Mouse (Mus musculus): ENCODE measurements around the gene Hist1h2bn. TPM values are rescaled to one million over a fixed set of nuclear protein-coding genes. Genes with fewer than 3 reads are reported as not detected.
A peak's percentile ranks its signal among the peaks of the same experiment; 100 is the strongest.

The Hist1h2bn gene
- total RNA-seq, 2 experiments from 2014 or later, result 6.3 to 9.2 TPM

DNA sequence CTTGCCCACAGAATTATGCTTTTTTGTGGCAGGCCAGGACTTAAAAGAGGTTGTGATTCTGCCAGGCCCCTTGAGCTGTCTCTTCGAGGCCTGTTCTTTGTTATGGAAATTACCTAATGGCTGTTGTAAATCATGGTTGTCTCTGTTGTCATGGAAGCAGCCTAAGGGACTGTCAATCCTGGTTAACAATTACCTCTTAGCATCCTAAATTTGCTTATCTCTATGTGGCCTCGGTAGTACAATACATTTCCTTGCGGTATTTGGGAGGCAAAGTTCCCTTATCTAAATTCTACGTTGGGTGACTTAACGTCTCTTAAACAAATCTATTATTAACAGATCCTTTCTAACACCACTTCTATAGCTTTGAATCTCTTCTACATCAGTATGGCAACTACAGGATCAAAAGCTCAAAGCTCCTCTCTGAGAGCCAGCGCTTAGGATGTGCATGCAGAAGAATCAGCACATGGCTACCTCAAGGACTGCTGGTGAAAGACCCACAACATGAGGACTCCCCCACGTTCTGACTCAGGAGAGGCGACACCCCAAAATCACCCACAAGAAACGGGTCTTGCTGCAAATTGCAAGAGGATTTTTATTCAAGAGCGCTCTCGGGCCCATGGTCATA is 25.9 kb upstream of the Hist1h2bn start:
- DNase-seq (ENCODE audit: low spot score in 2 of 2), result no peak

DNA sequence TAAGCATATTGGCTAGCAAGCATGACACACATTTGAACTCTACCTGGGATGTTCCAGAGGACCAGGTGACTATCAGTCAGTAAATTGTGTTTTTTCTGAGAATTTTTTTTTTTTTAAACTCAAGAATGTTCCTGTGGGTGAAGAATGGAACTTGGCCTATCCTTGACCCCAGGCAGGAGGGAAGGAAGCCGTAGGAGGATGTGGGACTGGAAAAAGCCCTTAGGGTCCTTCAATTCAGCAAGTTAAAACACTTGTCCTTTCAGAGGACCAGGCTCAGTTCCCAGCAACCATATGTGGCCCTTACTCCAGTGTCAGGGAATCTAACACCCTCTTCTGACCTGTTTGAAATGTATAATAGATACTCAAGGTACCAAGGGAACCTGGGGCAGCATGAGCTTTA is 24.4 kb upstream of the Hist1h2bn start:
- no peak for DNase-seq (ENCODE audit: low spot score in 2 of 2)

DNA sequence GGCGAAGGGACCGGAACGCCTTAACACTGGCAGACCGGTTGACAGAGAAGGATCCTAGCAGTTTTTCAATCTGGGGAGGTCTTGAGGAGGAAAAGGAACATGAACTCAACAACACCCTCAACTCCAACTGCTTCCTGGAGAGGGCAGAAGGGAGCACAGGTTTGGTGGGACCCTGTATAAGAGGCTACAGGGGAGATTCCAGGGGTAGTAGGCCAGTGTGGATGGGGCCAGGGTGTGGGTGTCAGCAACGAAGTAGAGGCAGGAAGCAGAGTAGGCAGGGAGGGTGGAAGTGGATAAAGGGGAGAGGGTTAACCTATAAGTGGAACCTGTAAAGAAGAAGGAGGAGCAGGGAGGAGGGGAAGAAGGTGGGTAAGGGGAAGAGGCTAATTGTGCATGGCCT is 20.5 kb upstream of the Hist1h2bn start:
- no peak for DNase-seq (ENCODE audit: low spot score in 2 of 2)

DNA sequence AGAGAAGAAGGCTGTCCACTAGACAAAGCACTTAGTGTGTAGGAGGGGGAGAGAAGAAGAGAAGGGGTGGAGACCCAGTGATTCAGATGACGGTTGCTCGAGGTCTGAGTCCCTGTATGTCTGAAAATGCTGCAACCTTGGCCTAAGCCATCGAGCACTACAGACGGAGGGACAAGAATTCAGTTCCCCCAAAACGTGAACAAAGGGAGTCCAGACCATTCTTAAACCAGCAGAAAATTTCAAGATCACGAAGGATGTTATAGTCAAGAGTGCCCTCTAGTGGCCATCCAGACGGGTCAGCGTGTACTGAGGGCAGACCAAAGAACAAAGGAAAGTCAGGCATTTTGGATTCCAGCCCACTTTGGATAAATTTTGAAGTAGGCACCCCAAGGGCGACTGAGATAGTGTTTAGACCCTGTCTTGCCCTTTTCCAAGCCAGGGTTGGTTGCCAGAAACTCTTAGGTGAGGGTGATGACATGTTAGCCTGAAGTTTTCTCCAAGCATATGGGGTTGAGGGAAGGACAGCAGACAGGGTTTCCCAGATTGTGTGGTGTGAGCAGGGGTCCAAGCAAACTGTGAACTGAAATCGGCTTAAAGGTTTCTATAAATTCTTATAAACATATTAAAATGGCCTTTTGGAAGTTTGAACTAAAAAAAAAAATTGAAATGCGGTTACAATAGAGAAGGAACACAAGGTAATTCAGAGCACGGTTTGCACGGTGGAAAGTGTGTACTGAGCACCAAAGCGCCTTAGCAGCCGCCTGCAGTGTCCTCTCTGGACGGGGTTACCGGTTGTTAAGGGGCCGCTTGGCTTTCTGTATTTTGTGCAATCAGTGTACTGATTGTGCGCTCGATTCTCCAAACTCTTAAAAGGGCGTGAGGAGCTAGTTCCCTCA is 19.7 kb upstream of the Hist1h2bn start:
- peak; percentile 70 to 74 for DNase-seq (ENCODE audit: low spot score in 2 of 2)

DNA sequence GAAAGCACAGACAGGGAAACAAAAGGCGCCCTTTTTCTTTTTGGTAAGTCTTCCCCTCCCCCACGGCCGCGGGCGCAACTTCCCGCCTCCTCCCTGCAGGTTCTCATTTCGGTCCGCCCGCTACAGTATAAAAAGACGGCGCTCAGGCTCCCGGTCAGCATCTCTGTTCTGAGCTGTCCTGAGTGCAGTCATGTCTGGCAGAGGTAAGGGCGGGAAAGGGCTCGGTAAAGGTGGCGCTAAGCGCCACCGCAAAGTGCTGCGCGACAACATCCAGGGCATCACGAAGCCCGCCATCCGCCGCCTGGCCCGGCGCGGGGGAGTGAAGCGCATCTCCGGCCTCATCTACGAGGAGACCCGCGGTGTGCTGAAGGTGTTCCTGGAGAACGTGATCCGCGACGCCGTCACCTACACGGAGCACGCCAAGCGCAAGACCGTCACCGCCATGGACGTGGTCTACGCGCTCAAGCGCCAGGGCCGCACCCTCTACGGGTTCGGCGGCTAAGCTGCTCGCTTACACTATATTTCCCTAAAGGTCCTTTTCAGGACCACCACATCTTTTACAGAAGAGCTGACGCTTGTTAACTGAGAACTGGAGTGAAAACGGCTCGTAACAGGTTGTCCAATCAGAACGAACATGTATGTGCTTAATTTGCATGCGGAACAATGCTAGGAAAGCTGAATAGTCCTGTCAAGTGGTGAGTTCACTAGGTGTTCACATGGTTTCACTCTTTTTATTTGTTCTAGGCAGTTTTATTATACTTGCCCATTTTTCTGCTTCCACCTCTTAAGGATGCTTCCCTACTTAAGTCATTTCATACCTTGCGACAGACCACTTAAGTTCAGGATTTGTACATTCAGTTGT is 18.8 kb upstream of the Hist1h2bn start, which contains the start of gene Hist1h4j:
Gene Hist1h4j (plus strand): TSS at position 159 of the 862 bp plus-strand sequence.
- DNase-seq (ENCODE audit: low spot score in 2 of 2), result peak; percentile 63 to 76

DNA sequence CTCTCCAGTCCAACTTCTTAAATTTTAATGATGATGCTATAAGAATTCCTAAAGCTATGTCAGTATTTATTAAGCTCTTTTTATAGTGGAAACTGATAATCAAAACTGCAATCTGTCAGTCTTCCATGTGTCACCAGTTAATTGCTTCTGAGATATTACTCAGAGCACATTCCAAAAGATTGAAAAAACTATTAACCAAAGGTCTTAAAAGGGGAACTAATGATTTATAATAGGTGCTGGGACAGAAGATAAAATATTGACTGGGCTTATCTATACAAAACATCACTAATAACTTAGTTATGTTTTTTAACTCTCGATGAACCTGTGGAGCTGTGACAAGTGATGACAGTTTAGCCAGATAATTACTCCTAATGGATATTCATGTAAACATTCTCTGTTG is 8.9 kb upstream of the Hist1h2bn start:
- DNase-seq (ENCODE audit: low spot score in 2 of 2), result no peak

DNA sequence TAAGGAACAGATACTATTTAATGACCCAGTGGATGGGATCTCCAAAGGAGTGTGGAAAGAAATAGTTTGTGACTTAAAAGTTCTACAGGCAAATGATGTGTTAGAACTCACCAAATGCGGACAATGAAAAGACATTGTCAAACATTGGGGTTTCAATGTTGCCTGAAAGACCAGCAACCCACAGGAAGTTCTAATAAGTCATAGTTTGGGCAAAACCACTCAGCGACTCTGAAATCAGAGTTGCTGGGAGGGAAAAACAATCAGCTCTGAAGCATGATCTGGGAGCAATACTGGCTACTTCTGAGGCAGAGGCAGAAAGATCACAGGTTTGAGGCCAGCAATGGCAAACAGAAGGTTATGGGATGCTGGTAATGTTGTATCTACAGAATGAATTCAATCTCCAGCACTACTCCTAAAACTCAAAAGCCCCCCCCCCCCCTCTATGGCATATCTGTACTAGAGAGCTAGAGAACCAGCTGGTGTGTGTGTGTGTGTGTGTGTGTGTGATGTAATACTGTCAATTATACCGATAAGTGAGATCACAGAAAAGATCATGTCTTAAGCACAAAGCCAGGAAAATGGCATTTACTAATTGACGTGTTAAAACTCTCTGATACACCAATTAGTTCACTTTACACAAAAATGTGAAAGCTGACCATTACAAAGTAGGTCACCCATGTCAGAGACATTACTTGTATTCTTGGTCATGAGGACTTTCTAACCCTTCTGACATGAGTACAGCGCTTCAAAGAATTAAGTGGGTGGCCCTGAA is 4.3 kb upstream of the Hist1h2bn start:
- no peak for DNase-seq (ENCODE audit: low spot score in 2 of 2)

DNA sequence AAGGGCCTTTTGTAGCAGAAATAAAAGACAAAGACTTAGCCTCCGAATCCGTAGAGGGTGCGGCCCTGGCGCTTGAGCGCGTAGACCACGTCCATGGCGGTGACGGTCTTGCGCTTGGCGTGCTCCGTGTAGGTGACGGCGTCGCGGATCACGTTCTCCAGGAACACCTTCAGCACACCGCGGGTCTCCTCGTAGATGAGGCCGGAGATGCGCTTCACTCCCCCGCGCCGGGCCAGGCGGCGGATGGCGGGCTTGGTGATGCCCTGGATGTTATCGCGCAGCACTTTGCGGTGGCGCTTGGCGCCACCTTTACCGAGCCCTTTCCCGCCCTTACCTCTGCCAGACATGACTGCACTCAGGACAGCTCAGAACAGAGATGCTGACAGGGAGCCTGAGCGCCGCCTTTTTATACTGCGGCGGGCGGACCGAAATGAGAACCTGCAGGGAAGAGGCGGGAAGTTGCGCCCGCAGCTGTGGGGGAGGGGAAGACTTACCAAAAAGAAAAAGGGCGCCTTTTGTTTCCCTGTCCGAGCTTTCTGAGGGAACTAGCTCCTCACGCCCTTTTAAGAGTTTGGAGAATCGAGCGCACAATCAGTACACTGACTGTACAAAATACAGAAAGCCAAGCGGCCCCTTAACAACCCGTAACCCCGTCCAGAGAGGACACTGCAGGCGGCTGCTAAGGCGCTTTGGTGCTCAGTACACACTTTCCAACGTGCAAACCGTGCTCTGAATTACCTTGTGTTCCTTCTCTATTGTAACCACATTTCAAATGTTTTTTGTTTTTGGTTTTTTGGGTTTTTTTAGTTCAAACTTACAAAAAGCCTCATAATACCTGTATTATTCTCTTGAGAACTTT is 3.5 kb upstream of the Hist1h2bn start, which contains the start of gene Hist1h4k:
Gene Hist1h4k (minus strand): TSS at position 347 of the 859 bp plus-strand sequence.
- peak; percentile 88 to 94 for DNase-seq (ENCODE audit: low spot score in 2 of 2)

DNA sequence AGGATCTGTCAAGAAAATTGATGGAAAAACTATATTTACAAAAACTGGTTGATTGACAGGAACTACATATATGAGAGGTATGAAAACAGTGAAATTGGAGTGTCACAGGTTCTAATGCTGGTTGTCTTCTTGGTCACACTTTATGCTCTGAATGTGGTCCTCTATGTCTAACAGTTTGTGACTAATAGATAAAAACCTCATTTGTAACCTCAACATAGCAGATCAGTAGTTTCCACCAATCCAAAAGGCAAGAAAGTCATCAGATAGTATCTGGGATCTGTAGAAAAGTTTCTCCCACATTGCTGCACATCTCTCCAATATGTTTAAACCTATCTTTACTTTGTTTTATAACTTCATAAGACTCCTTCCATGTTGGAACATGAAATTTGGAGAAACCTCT is 2.5 kb upstream of the Hist1h2bn start:
- DNase-seq (ENCODE audit: low spot score in 2 of 2), result no peak

DNA sequence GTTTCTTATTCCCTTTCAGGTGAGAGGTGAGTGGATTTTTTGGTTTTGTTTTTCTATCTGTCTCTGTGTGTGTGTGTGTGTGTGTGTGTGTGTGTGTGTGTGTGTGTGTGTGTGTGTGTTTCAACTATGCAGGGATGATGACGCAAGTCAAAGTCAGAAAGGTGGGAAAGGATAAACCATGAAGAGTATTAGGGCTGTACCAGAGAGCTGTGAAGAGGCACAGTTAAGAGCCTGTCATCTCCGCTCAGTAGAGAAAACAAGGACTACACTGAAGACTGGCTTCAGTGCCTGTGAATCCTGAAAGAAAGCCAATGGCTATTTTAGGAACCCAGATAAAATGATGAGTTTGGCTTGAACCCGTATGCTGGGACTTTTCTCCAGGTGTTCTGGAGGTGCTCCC is 2.1 kb upstream of the Hist1h2bn start:
- no peak for DNase-seq (ENCODE audit: low spot score in 2 of 2)

DNA sequence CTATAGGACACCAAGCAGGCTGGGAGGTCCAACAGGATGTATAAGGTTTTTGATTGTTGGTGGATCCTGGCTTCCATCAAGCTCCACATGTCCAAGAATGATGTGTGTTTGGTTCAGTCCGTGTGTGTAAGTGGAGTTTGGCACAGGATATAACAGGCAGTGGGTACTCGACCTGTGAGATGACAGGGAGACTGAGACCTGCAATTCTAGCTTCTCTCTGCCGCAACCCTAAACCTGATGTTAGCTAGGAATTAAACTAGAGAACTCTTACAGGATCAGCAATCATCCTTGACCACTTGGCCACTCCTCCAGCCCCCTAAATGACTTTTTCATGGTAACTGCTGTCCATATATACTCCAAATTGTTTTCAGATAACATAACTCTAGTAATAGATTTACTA is 1.6 kb upstream of the Hist1h2bn start:
- no peak for DNase-seq (ENCODE audit: low spot score in 2 of 2)

DNA sequence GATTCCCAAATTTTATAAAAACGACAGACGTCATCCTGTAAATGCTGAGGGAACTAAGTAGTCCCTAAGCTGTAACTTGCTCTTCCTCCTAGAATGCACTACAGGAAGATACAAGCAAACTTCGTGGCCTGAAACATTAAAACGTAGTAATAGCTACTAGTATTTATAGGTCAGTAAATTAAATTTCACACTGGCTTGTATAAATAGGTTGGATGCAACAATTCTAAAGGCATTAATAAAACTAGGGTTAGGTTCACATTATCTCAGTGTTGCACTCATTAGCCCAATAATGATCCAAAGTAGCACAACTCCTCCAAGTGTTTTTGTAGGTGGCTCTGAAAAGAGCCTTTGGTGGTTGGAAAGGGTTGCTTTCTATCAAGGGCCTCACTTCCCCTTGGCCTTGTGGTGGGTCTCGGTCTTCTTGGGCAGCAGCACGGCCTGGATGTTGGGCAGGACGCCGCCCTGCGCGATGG is 836 bp upstream of the Hist1h2bn start:
- DNase-seq (ENCODE audit: low spot score in 2 of 2), result no peak

DNA sequence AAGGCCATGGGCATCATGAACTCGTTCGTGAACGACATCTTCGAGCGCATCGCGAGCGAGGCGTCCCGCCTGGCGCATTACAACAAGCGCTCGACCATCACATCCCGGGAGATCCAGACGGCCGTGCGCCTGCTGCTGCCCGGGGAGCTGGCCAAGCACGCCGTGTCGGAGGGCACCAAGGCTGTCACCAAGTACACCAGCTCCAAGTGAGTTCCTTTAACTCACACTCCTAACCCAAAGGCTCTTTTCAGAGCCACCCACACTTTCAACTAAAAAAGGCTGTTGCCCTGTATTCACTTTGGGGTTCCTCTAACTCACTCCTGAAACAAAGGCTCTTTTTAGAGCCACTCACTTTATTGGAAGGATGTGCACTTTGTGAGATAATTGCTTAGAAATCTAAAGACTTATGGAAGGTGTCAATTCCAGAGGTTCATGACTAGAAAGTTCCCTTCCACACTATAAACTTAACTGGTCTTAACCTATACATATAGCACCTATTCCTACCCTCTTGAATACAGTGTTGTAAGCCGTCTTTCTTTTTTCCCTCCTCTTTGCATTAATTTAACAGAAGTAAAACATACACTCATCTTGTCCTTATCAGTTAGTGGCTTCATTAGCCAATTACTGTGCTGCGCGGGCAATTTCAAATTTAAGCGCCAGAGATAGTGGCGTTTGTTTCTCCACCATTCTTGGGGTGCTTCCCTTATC is 525 bp downstream of the Hist1h2bn start:
- DNase-seq (ENCODE audit: low spot score in 2 of 2), result peak; percentile 17 to 42

DNA sequence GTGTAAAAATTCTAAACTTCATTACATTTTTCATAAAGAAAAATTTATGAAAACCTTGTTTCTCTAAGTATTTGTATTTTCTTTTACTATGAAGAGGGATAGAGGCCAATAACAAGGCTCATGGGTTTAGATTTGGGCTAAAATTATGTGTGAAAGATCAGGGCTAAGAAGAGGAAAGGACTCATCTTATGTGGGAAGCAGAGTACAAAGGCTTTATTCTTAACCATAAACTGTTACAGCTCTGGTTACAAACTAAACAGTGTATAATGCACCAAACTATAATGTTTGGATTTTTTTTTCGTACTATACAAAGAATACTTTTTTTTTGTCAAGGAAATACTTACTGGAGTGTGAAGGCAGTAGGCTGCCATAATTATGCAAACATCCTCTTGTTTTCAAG is 1.8 kb downstream of the Hist1h2bn start:
- no peak for DNase-seq (ENCODE audit: low spot score in 2 of 2)

DNA sequence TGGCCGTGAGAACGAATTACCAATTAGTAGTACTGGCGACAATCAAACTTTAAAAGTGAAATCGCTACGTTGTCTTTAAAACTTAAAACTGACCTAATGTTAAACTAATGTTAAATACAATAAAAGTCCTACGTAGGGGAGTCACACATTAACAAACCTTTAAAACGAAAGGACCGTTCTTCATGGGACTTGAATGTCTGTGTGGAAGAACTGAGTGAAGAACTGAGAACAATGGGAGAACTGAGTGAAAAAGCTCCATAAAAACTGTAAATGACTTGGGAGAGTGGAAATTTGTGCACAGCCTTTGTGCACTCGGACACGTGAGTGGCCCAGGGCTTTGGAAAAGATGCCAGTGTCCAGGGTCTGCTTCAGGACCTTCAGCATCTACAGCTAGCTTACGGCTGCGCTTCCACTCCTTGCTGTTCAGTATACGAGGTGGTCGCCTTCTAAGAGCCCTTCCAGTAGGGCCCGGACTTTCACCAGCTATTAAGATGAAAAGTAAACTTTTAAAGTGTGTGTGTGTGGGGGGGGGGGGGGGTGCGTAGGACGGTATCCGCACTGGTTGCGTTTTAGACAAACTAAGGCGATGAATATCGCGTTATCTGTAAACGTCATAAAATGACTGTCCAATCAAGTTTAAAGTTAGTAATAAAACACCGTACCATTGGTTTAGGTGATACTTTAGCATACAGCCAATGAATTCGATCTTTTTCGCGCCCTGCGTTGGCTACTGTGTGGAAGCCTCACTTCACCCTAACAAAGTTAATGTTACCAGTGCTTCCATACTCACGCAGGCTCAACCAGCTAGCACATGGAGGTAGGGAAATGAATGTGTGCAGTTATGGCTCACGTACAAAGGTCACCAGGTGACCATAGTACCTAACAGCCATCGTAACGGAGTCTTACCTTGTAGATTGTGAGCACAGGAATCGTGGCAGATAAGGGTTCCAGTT is 25.2 kb downstream of the Hist1h2bn start:
- DNase-seq (ENCODE audit: low spot score in 2 of 2), result peak; percentile 49 to 60

DNA sequence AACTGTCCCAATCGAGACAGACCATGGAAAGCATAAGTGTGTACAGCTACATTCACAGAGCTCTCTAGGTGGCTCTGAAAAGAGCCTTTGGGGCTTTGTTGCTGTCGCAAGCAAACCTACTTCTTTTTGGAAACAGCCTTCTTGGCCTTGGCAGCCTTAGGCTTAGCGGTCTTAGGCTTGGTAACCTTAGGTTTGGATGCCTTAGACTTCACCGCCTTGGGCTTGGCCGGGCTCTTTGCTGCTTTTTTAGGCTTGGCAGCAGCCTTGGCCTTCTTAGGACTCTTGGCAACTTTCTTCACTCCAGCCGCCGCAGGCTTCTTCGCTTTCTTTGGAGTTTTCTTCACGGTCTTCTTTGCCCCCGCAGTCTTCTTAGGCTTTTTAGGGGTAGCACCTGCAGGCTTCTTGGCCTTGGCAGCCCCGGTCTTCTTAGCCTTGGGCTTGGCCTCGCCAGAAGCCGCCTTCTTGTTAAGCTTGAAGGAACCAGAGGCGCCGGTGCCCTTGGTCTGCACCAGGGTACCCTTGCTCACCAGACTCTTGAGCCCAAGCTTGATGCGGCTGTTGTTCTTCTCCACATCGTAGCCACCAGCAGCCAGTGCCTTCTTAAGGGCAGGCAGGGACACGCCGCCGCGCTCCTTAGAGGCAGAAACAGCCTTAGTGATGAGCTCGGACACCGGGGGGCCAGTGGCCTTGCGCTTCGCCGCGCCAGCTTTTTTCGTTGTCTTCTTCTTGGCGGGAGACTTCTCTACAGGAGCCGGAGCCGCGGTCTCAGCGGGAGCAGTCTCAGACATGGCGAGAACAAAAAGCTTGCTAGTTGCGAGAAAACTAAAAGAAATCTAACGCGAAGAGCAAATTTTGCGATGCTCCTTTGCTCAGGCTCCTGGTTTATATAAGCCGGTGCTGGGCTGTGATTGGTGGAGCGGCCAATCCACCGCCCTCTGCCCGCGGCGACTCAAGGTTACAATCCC is 26.1 kb downstream of the Hist1h2bn start, which contains the start of gene Hist1h1b:
Gene Hist1h1b (minus strand): TSS at position 859 of the 965 bp plus-strand sequence.
- peak; percentile 71 to 77 for DNase-seq (ENCODE audit: low spot score in 2 of 2)

Data from left cerebral cortex, adult 18-20 months (tissue).